Mouse (Mus musculus) skeletal muscle tissue, adult 2 months (tissue): ENCODE results near the gene Cacna1h.

ENCODE experiments used
- DNase-seq: peaks from one replicate; pipeline ENCODE4 v3.0.0-alpha.2; 2012; ENCODE audit warnings: low read depth, low spot score

The Cacna1h gene

DNA sequence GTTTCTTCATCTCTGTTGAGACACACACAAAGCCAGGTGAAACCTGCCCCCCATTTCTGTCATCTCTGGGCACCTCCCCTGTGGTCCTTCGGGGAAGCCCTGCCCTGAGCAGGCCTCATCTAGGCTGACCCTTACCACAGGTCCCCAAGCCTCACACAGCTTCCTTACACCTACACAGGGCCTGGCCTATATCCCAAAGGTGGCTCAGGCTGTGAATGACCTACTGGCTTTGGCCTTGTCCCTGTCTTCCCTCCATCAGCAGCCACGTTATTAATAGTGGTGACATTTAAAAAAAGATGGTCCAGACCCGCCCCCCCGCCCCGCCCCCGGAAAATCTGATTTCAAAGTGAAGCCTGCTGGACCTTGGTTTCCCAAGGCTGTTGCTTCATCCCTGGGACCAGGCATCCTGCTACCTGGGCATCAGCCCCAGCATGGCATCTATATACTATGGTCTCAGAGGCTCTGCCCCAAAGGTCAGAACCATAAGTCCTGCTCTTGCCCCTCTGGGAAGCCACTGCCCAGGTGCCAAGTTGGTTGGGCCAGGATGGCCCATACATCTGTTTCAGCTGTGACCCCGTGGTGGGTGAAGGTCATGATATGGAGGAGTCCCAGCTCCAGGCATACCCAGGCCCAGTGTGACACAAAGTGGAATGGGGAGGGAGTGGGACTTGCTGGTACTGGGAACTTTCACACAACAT lies 25.1 kb downstream of the Cacna1h start:
- no peak for DNase-seq

DNA sequence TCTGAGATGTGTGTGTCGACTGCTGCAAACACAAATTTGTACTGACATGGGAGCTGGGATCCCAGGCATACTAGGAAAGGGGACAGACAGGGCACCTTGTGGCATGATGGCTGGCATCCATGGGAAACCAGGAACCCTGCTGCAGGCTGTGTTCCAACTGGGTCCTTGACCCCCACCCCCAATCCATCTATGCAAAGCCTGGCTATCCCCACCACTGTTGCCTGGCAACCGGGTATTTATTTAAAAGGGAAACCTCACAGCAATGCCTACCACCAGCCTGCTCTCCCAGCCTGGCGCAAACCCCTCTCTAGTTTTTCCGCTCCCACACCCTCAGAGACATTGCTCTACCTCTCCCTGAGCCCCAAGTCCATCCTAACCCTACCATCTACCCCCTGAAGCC lies 26.2 kb downstream of the Cacna1h start:
- DNase-seq: no peak

GRCm38 (mm10) chr17:25406011-25406441 lies 27.6 kb downstream of the Cacna1h start:
- DNase-seq: no peak

DNA sequence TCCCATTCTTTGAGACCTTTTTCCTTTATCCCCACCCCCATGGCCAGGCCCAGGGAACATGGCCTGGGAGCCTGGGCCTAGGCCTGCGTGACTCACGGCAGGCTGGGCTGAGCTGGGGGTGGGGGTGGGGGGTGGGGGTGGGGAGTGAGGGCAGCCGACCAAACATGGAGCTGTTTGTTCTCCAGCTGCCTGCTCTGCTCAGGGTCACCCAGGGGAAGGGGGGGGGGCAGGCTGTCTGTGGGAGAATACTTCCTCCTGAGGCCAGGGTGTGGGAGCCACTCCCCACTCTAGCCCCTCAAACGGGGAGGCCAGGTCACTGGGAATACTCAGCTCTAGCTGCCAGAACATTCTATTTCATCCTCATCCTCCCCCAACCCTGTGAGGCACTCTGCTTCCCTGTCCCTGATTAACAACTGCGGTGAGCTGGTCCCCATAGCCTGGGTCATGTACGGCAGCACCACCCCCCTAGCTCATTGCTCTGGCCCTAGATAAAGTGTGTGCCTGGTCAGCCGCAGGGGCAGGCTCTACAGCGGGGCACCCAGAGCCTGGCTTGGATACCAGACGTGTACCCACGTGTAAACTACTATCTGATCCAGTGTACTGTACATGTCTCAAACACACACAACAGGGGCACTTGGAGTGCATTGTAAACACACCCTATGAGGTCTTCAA lies 28.2 kb downstream of the Cacna1h start:
- no peak for DNase-seq

DNA sequence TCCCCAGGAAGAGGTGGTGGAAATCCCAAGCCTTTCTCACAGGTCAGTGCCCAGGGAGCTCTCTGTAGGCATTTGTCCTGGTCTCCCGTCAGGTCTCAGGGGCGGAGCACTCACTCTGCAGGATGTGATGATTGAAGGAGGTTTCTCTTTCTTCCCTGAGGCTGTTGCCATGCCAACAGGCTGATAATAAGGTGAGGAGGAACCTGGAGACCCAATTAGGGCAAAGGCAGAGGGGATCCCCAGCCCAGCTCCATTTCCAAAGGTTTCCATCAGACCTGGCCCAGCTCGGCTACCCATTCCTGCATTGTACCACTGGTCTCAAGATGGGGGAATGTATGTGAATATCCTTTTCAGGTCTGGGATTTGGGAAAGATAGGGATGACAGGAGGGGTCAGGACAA lies 29.4 kb downstream of the Cacna1h start:
- no peak for DNase-seq

DNA sequence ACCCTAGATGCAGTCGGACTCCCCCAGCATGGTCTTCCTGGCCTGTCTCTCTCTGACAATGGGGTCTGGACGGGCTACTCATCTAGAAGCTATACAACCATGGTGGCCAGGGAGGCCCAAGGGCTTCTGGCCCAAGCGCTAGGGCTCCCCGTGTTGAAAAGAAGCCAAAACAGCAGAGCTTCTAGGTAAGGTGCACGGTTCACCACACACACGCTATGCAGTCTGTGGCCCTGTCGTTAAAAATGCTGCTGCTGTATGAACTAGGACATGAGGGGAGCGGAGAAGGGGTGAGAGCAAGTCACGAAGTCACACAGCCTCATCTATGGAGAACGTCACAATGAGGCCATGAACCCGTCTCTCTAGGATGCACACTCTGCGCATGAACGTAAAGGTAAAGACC lies 31.4 kb downstream of the Cacna1h start:
- no peak for DNase-seq

DNA sequence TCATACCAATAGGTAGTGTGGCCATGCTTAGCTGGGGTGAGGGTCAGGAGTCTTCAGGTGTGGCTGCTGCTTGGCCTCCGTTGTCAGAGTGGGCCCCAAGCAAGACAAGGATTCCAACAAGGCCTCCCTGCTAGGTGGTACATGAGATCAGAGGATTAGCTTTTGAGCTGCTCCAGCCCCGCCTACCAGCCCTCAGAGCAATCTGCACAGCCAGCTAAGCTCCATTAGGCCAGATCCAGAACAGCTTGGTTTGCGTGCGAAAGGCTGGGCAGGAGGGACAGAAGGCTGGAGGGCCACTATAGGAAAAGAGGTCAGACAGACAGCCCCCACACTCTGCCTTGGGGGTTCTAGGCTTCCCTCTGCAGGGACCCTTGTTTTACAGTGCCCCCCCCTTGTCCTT lies 32.1 kb downstream of the Cacna1h start:
- DNase-seq: no peak

- DNase-seq: no peak
These were observed 33.1 kb downstream of the Cacna1h start for GRCm38 (mm10) chr17:25400443-25400842.

GRCm38 (mm10) chr17:25398520-25398838 lies 35.1 kb downstream of the Cacna1h start:
- no peak for DNase-seq

- DNase-seq: peak; percentile 39
These were observed 35.6 kb downstream of the Cacna1h start for GRCm38 (mm10) chr17:25397804-25398519.

DNA sequence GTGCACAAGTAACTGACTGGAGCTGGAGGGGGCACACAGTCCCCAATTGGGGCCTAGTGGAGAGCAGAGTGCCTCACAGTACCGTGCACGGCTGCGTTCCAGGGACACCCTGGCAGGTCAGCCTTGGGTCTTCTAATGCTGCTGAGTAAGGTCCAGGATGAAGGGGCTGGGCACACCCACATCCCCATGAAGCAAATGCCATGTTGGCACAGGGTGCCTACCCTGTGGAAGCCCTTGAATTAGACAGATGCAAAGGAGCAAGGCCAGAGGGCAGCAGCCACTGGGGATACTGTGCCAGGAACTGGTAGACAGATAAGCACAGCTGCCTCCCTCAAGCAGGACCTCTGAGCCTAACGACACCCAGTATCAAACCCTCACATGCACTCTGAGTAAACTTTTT lies 39.1 kb downstream of the Cacna1h start:
- no peak for DNase-seq

GRCm38 (mm10) chr17:25374011-25374410 lies 59.6 kb downstream of the Cacna1h start:
- no peak for DNase-seq

DNA sequence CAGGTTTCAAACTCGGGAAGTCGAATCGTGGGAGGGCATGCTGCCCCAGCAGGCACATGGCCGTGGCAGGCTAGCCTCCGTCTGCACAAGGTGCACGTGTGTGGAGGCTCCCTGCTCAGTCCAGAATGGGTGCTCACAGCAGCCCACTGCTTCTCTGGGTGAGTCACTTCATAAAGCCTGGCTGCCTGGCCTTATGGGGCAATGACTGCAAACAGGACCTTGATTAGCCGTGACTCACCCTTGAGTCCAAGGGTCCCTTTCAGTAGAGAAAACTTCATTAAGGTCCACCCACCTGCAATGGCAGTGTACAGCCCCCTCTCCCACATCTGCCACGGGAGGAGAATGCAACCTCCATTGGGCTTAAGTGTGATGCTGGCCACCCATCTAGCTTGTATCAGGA lies 61.1 kb downstream of the Cacna1h start:
- DNase-seq: no peak

- DNase-seq: no peak
These were observed 64.6 kb downstream of the Cacna1h start, which contains the start of gene Tpsg1 for GRCm38 (mm10) chr17:25368973-25369372. Tpsg1 (plus strand) TSS chr17:25369273.

DNA sequence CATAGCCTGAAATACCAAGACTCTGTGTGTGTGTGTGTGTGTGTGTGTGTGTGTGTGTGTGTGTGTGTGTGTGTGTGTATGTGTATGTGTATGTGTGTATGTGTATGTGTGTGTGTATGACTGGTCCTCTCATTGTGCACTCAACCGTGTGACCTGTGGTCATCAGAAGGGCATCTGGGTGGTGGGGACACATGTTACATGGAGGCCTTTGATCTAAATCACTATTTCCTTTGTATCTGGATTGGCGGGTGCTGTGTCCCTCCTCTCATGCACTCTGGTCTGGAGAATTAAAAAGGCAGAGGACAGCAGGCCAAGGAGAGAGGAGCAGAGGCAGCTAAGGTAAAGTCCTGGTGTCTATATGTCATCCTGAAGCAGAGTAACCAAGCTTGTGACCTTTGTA lies 67.6 kb downstream of the Cacna1h start, which contains the start of gene Tpsb2:
TSS of gene Tpsb2 (plus strand) at position 301 of the 400 bp plus-strand sequence.
- DNase-seq: no peak

- DNase-seq: no peak
These were observed 69.9 kb downstream of the Cacna1h start for GRCm38 (mm10) chr17:25363726-25364125.

DNA sequence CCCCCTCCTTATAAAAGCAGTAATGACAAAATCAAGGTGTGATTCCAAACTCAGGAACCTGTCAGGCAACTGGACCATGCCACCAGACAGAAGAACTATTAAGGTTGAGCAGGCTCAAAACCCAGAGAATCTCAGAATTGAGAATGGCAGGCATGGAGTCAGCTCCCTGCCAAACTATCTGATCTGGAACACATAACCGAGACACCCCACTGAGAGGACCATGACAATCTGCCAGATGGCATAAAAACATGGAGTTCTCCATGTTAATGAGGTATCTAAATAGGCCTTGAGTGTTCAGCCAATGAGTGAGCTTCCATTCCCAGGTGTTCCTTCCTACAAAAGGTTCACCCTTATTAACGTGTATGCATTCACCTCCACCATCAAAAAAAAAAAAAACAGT lies 72.3 kb downstream of the Cacna1h start:
- no peak for DNase-seq

- no peak for DNase-seq
These were observed 88.1 kb downstream of the Cacna1h start, which contains the start of gene Tpsab1 for GRCm38 (mm10) chr17:25345462-25345861. Tpsab1 (minus strand) TSS chr17:25345562.

DNA sequence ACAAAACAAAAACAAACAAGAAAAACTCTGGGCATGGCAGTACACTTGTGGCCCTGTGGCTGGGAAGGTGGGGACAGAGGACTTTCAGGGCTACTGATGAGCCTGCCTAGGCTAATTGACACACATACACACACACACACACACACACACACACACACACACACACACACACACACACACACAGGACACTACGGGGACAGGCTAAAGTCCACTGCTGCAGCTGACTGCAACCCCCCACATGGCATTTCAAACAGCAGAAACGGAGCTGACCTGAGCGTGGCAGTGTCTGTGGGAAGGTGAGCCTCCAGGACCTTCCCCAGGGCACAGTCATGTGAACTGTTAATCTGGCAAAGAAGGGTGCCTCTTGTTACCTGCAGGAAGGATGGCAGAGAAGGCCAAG lies 92.1 kb downstream of the Cacna1h start:
- DNase-seq: no peak

DNA sequence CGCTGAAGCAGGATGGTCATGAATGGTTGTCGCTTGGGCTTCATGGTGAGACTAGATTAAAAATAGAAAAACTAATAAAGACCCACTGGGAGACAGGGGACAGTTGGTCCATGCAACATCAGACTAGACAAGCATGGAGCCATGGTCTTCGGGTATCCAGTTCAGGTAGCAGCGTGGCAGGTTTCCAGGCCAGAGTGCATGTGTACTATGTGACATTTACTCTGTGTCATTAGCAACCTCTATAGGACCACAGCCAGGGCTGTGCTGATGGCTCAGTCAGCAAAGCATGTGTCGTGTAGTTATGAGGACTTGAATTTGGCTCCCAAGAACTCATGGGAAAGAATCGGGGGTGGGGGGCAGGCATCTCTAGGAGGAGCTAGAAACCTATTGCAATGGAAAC lies 93.6 kb downstream of the Cacna1h start:
- DNase-seq: no peak

GRCm38 (mm10) chr17:25338218-25338617 lies 95.4 kb downstream of the Cacna1h start:
- no peak for DNase-seq

- DNase-seq: peak; percentile 7
These were observed 99.6 kb downstream of the Cacna1h start for GRCm38 (mm10) chr17:25333943-25334342.

DNA sequence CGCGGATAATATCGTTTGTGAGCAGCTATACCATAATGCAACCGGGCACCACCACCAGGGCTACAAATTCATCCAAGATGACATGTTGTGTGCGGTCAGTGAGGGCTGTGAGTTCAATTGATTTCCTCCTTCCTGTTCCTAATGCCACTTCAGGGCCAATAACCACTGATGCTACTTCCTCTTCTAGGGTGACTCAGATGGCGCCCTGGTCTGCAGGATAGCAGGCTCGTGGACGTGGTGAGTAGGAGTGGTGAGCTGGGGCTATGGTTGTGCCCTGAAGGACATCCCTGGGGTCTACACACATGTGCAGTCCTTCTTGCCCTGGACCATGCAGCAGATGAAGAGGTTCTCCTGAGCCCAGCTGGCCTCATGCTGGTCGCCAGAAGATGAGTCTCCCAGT lies 101.3 kb downstream of the Cacna1h start:
- DNase-seq: no peak
